Mouse (Mus musculus): ENCODE results near the gene Egln1. TPM values are rescaled to one million over a fixed set of nuclear protein-coding genes. Genes with fewer than 3 reads are reported as not detected.

The Egln1 gene
- polyA plus RNA-seq, 1 experiment from 2014 or later, result 10.1 TPM

- no peak for DNase-seq (ENCODE audit: low spot score)
- H3K4me3 ChIP-seq, result no peak overlapping the region
- no peaks in the 10 kb centered on the region for H3K9me3 ChIP-seq (replicated peaks)
- H3K27me3 ChIP-seq (ENCODE audit: low read depth, poor library complexity, severe bottlenecking), result no peaks in the 10 kb centered on the region
- WGBS, result 87% methylated on average over 17 of the region's 17 CpGs
- H3K4me1 ChIP-seq, result no peaks in the 10 kb centered on the region
- H3K27ac ChIP-seq, result no peak overlapping the region
- peaks cover 87% of the 10 kb centered on the region for H3K36me3 ChIP-seq
Measured at GRCm38 (mm10) chr8:124911938-124912872, 36.9 kb downstream of the Egln1 start.

GRCm38 (mm10) chr8:124910349-124910748 lies 38.8 kb downstream of the Egln1 start:
- Histone ChIP-seq H3K27me3 (ENCODE audit: low read depth, poor library complexity, severe bottlenecking) (no peaks in the 10 kb centered on the region), H3K27ac (no peak overlapping the region), H3K9me3 (replicated peaks) (no peaks in the 10 kb centered on the region), H3K36me3 (peaks cover 98% of the 10 kb centered on the region), H3K4me3 (no peak overlapping the region), H3K4me1 (no peaks in the 10 kb centered on the region)
- no peak for DNase-seq (ENCODE audit: low spot score)
- WGBS, result 88% methylated on average over 10 of the region's 10 CpGs

- Histone ChIP-seq H3K36me3 (peaks cover 98% of the 10 kb centered on the region), H3K4me3 (no peak overlapping the region), H3K27ac (no peak overlapping the region), H3K4me1 (no peaks in the 10 kb centered on the region), H3K9me3 (replicated peaks) (no peaks in the 10 kb centered on the region), H3K27me3 (ENCODE audit: low read depth, poor library complexity, severe bottlenecking) (no peaks in the 10 kb centered on the region)
- no peak for DNase-seq (ENCODE audit: low spot score)
- 96% methylated on average over 16 of the region's 16 CpGs for WGBS
Measured at GRCm38 (mm10) chr8:124909936-124910335, 39.2 kb downstream of the Egln1 start.

GRCm38 (mm10) chr8:124905482-124905881 lies 43.6 kb downstream of the Egln1 start:
- Histone ChIP-seq H3K27me3 (ENCODE audit: low read depth, poor library complexity, severe bottlenecking) (no peaks in the 10 kb centered on the region), H3K27ac (no peak overlapping the region), H3K36me3 (peaks cover 92% of the 10 kb centered on the region), H3K9me3 (replicated peaks) (no peaks in the 10 kb centered on the region), H3K4me1 (no peaks in the 10 kb centered on the region), H3K4me3 (no peak overlapping the region)
- no peak for DNase-seq (ENCODE audit: low spot score)
- WGBS, result 91% methylated on average over 2 of the region's 2 CpGs

GRCm38 (mm10) chr8:124903198-124903597 lies 45.9 kb downstream of the Egln1 start:
- Histone ChIP-seq H3K36me3 (peaks cover 83% of the 10 kb centered on the region), H3K27me3 (ENCODE audit: low read depth, poor library complexity, severe bottlenecking) (no peaks in the 10 kb centered on the region), H3K27ac (no peak overlapping the region), H3K4me1 (peaks cover 7% of the 10 kb centered on the region), H3K4me3 (no peak overlapping the region), H3K9me3 (replicated peaks) (no peaks in the 10 kb centered on the region)
- 94% methylated on average over 15 of the region's 15 CpGs for WGBS
- no peak for DNase-seq (ENCODE audit: low spot score)

- Histone ChIP-seq H3K27ac (peak overlapping the region; percentile 85), H3K27me3 (ENCODE audit: low read depth, poor library complexity, severe bottlenecking) (no peaks in the 10 kb centered on the region), H3K9me3 (replicated peaks) (no peaks in the 10 kb centered on the region), H3K4me1 (peaks cover 26% of the 10 kb centered on the region), H3K36me3 (peaks cover 68% of the 10 kb centered on the region), H3K4me3 (peak overlapping the region; percentile 97)
- no peak for DNase-seq (ENCODE audit: low spot score)
- WGBS, result 7% methylated on average over 31 of the region's 31 CpGs
Measured at GRCm38 (mm10) chr8:124898251-124898905, 50.7 kb downstream of the Egln1 start.

- peak; percentile 100 for DNase-seq (ENCODE audit: low spot score)
- Histone ChIP-seq H3K27me3 (ENCODE audit: low read depth, poor library complexity, severe bottlenecking) (no peaks in the 10 kb centered on the region), H3K9me3 (replicated peaks) (no peaks in the 10 kb centered on the region), H3K4me3 (peak within 1 kb of the TSS; percentile 97), H3K4me1 (peaks cover 32% of the 10 kb centered on the region), H3K36me3 (peaks cover 64% of the 10 kb centered on the region), H3K27ac (peak within 1 kb of the TSS; percentile 85)
- WGBS, result under 1% methylated on average over 114 of the region's 114 CpGs
Measured at GRCm38 (mm10) chr8:124897386-124898250, 51.5 kb downstream of the Egln1 start, which contains the start of the genes Exoc8 and Sprtn. Exoc8 (minus strand) TSS chr8:124897705. Sprtn (plus strand) TSS chr8:124897886.

- H3K27ac ChIP-seq, result peak overlapping the region; percentile 85
- no peaks in the 10 kb centered on the region for H3K9me3 ChIP-seq (replicated peaks)
- peak overlapping the region; percentile 97 for H3K4me3 ChIP-seq
- no peaks in the 10 kb centered on the region for H3K27me3 ChIP-seq (ENCODE audit: low read depth, poor library complexity, severe bottlenecking)
- peak; percentile 75 for DNase-seq (ENCODE audit: low spot score)
- peaks cover 37% of the 10 kb centered on the region for H3K4me1 ChIP-seq
- H3K36me3 ChIP-seq, result peaks cover 58% of the 10 kb centered on the region
- 2% methylated on average over 60 of the region's 60 CpGs for WGBS
Measured at GRCm38 (mm10) chr8:124896632-124897385, 52.3 kb downstream of the Egln1 start.

- Histone ChIP-seq H3K9me3 (replicated peaks) (no peaks in the 10 kb centered on the region), H3K36me3 (peaks cover 59% of the 10 kb centered on the region), H3K4me1 (peaks cover 37% of the 10 kb centered on the region), H3K27ac (peak overlapping the region; percentile 85; the same call in 1 of the 2 replicates), H3K27me3 (ENCODE audit: low read depth, poor library complexity, severe bottlenecking) (no peaks in the 10 kb centered on the region), H3K4me3 (peak overlapping the region; percentile 97)
- DNase-seq (ENCODE audit: low spot score), result no peak
- WGBS, result 89% methylated on average over 26 of the region's 26 CpGs
Measured at GRCm38 (mm10) chr8:124896010-124896631, 53.0 kb downstream of the Egln1 start.

GRCm38 (mm10) chr8:124892596-124892995 lies 56.5 kb downstream of the Egln1 start:
- no peaks in the 10 kb centered on the region for H3K27me3 ChIP-seq (ENCODE audit: low read depth, poor library complexity, severe bottlenecking)
- peak; percentile 37 for DNase-seq (ENCODE audit: low spot score)
- H3K36me3 ChIP-seq, result peaks cover 76% of the 10 kb centered on the region
- H3K4me1 ChIP-seq, result peaks cover 30% of the 10 kb centered on the region
- no peak overlapping the region for H3K27ac ChIP-seq
- H3K9me3 ChIP-seq (replicated peaks), result 0 out of 2 replicates have a peak, but pooled peaks cover 1% of the 10 kb centered on the region
- no peak overlapping the region for H3K4me3 ChIP-seq
- WGBS, result 43% methylated on average over 3 of the region's 3 CpGs

- 93% methylated on average over 5 of the region's 5 CpGs for WGBS
- Histone ChIP-seq H3K36me3 (peaks cover 90% of the 10 kb centered on the region), H3K9me3 (replicated peaks) (0 out of 2 replicates have a peak, but pooled peaks cover 1% of the 10 kb centered on the region), H3K27me3 (ENCODE audit: low read depth, poor library complexity, severe bottlenecking) (no peaks in the 10 kb centered on the region), H3K4me3 (no peak overlapping the region), H3K4me1 (peaks cover 11% of the 10 kb centered on the region), H3K27ac (no peak overlapping the region)
- DNase-seq (ENCODE audit: low spot score), result no peak
Measured at GRCm38 (mm10) chr8:124888385-124888784, 60.7 kb downstream of the Egln1 start.

All from limb, embryonic 10.5 days (tissue).